ENCODE assay signal across 8 mouse cellular contexts in the genomic region with DNA sequence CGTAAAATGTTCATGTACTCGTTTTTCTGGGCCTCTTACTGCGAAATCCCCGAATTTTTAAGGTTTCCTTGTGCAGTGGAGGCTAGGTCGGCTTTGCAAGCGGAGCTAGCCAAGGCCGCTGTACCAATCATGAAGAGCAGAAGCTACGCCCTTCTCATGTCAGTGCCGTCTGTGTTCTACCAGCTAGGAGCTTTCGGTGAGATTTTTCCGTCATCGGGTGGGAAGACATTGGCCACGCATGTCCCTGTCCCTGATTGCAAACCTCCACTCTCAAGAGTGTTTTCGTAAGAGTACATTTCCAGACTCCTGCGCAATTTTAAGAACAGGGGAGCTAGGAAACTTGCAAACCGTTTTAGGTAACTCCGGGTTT. TPM values are rescaled to one million over a fixed set of nuclear protein-coding genes. Genes with fewer than 3 reads are reported as not detected.
A peak's percentile ranks its signal among the peaks of the same experiment; 100 is the strongest.
DNase-seq lines count a peak whose midpoint lies in the region; ATAC-seq and TF ChIP-seq lines count a peak whose summit lies in the region.

No protein-coding gene starts in this region.

- peak; percentile 49 to 63 for DNase-seq in cerebellum, adult 18-20 months
- no peak for DNase-seq in cerebellum, adult 9-10 months
- DNase-seq in forebrain, embryonic 11.5 days (ENCODE audit: low spot score), result peak; percentile 61
- peak; percentile 48 to 61 for DNase-seq in left cerebral cortex, postnatal 36 days (ENCODE audit: low spot score in 2 of 2)
- peak; percentile 64 for DNase-seq in skeletal muscle tissue, adult 2 months (ENCODE audit: low read depth, low spot score)

- H3K36me3 ChIP-seq in forebrain, embryonic 11.5 days (ENCODE audit: control insufficient read depth, insufficient read depth, low read length), result no peaks in the 10 kb centered on the region
- H3K36me3 ChIP-seq in hindbrain, embryonic 15.5 days, result no peaks in the 10 kb centered on the region

- H3K9me3 ChIP-seq in forebrain, embryonic 11.5 days (ENCODE audit: control insufficient read depth, low read length), result no peaks in the 10 kb centered on the region
- no peaks in the 10 kb centered on the region for H3K9me3 ChIP-seq in hindbrain, embryonic 15.5 days

- peaks cover 4% of the 10 kb centered on the region; the same call in 1 of the 2 replicates for H3K4me1 ChIP-seq in bone marrow, adult 2 months (ENCODE audit: control insufficient read depth, insufficient read depth, low read length)
- no peaks in the 10 kb centered on the region; the same call in 1 of the 2 replicates for H3K4me1 ChIP-seq in forebrain, embryonic 11.5 days (replicated peaks; ENCODE audit: control insufficient read depth, insufficient read depth, low read length)
- peaks cover 30% of the 10 kb centered on the region for H3K4me1 ChIP-seq in hindbrain, embryonic 15.5 days (replicated peaks)

- under 1% methylated on average over 17 of the region's 17 CpGs for WGBS in bone marrow, adult 2 months
- WGBS in forebrain, embryonic 11.5 days, result 1% methylated on average over 17 of the region's 17 CpGs
- WGBS in hindbrain, embryonic 15.5 days, result under 1% methylated on average over 17 of the region's 17 CpGs

- TF ChIP-seq POLR2A in bone marrow, adult 2 months (IDR thresholded peaks at IDR 0.05; ENCODE audit: borderline replicate concordance, control insufficient read depth, low read depth, low read length), result no peak

- peak overlapping the region; percentile 71 for H3K4me3 ChIP-seq in bone marrow, adult 2 months (replicated peaks; ENCODE audit: control insufficient read depth, low read depth, low read length)
- H3K4me3 ChIP-seq in forebrain, embryonic 11.5 days (ENCODE audit: low read depth, low read length), result peak overlapping the region; percentile 78
- H3K4me3 ChIP-seq in hindbrain, embryonic 15.5 days, result peak overlapping the region; percentile 96

- peak overlapping the region; percentile 24 for H3K9ac ChIP-seq in forebrain, embryonic 11.5 days (ENCODE audit: low read length)
- peak overlapping the region; percentile 60 for H3K9ac ChIP-seq in hindbrain, embryonic 15.5 days

- TF ChIP-seq CTCF in bone marrow, adult 2 months (IDR thresholded peaks at IDR 0.05; ENCODE audit: control insufficient read depth, insufficient read depth, low read length), result no peak

- H3K27ac ChIP-seq in bone marrow, adult 2 months (ENCODE audit: control insufficient read depth, insufficient read depth, low read depth, low read length, poor library complexity), result peak overlapping the region; percentile 95
- 0 out of 2 replicates have a peak overlapping the region, but pooled peaks have one; percentile 13 for H3K27ac ChIP-seq in forebrain, embryonic 11.5 days (ENCODE audit: low read depth, low read length)
- H3K27ac ChIP-seq in hindbrain, embryonic 15.5 days (replicated peaks), result peak overlapping the region; percentile 92

- H3K4me2 ChIP-seq in forebrain, embryonic 11.5 days (ENCODE audit: low read depth, low read length, severe bottlenecking), result peak overlapping the region; percentile 37
- H3K4me2 ChIP-seq in hindbrain, embryonic 15.5 days, result peak overlapping the region; percentile 63

- intact Hi-C loops in left cerebral cortex, postnatal 36 days (cut with DNase I), result loop anchor here (5.0 to 10.0 kb wide), 2 partner anchors 272 to 374 kb away; partner anchors contain the start of gene Clec3b

- ATAC-seq in forebrain, embryonic 11.5 days (replicated peaks; ENCODE audit: low FRiP score), result peak; percentile 34
- peak; percentile 17 for ATAC-seq in hindbrain, embryonic 15.5 days (ENCODE audit: low FRiP score, low read depth)
- ATAC-seq in megakaryocyte, adult 5-6 weeks (ENCODE audit: poor library complexity, severe bottlenecking), result peak; percentile 31

- no peaks in the 10 kb centered on the region for H3K27me3 ChIP-seq in forebrain, embryonic 11.5 days (ENCODE audit: control insufficient read depth, insufficient read depth, low read length)
- H3K27me3 ChIP-seq in hindbrain, embryonic 15.5 days, result no peaks in the 10 kb centered on the region

RNA-seq across cellular contexts. Expression of gene Sacm1l, which starts 0.6 kb away (rescaled TPM):
- polyA plus RNA-seq in bone marrow, adult 2 months (2011; ENCODE audit: insufficient read depth, insufficient read length, low replicate concordance, missing spikeins), result 5.8 and 9.0 TPM in 2 replicates
- 44.6 and 46.4 TPM in 2 replicates for polyA plus RNA-seq in forebrain, embryonic 11.5 days (2014; fragmentation: Nextera tagmentation; extraction: Ambion mirVana)
- polyA plus RNA-seq in hindbrain, embryonic 15.5 days (2015; fragmentation: Nextera tagmentation; extraction: Ambion mirVana), result 51.2 and 52.9 TPM in 2 replicates
- 10 to 100 TPM; 52.8 to 60.8 TPM for total RNA-seq in left cerebral cortex, postnatal 36 days (2021)
- total RNA-seq in megakaryocyte, adult 5-6 weeks (2015), result 38.9 and 41.4 TPM in 2 replicates
- 46.1 and 49.5 TPM in 2 replicates for total RNA-seq in megakaryocyte, adult 5-6 weeks (2017)

RNA-seq across cellular contexts. Expression of gene Limd1, which starts 50.4 kb away (rescaled TPM):
- 16.0 and 19.0 TPM in 2 replicates for polyA plus RNA-seq in bone marrow, adult 2 months (2011; ENCODE audit: insufficient read depth, insufficient read length, low replicate concordance, missing spikeins)
- 52.3 and 56.6 TPM in 2 replicates for polyA plus RNA-seq in forebrain, embryonic 11.5 days (2014; fragmentation: Nextera tagmentation; extraction: Ambion mirVana)
- 13.8 and 14.3 TPM in 2 replicates for polyA plus RNA-seq in hindbrain, embryonic 15.5 days (2015; fragmentation: Nextera tagmentation; extraction: Ambion mirVana)
- total RNA-seq in left cerebral cortex, postnatal 36 days (2021), result 1 to 10 TPM; 6.2 to 6.8 TPM
- total RNA-seq in megakaryocyte, adult 5-6 weeks (2015), result 47.3 and 50.7 TPM in 2 replicates
- 48.5 and 49.2 TPM in 2 replicates for total RNA-seq in megakaryocyte, adult 5-6 weeks (2017)

Comparison
In these comparisons a context has a peak if more than half of its experiments do, and no peak if none do; other contexts are left out.
1. H3K27ac ChIP-seq: peak in every context shown above with its lines; median percentile 95 in bone marrow, adult 2 months; 92 in hindbrain, embryonic 15.5 days; 13 in forebrain, embryonic 11.5 days.